Mouse (Mus musculus) midbrain, embryonic 16.5 days (tissue): Measurements from ENCODE around the gene Igdcc3. TPM values are rescaled to one million over a fixed set of nuclear protein-coding genes. Genes with fewer than 3 reads are reported as not detected.

Source experiments
- ATAC-seq: fragments of 200-750 bp; cut with Nextera tagmentation; 2 replicates; pipeline ENCODE4 v1.8.0; 2017; ENCODE audit warnings: moderate TSS enrichment
- H3K27ac ChIP-seq: fragments of 300-500 bp; sonication (generic); 2 replicates; pipeline ENCODE4 v1.5.1; 2014; ENCODE audit warnings: mild to moderate bottlenecking, low read length, mixed read lengths
- H3K27me3 ChIP-seq: fragments of 300-500 bp; sonication (generic); 2 replicates; pipeline ENCODE4 v1.6.1; 2014; ENCODE audit warnings: low read depth, low read length, mixed read lengths; ENCODE audit not compliant: control insufficient read depth, insufficient read depth
- H3K36me3 ChIP-seq: fragments of 300-500 bp; sonication (generic); 2 replicates; pipeline ENCODE4 v1.6.1; 2014; ENCODE audit warnings: mild to moderate bottlenecking, low read length, moderate library complexity, mixed read lengths; ENCODE audit not compliant: control insufficient read depth, insufficient read depth
- H3K4me1 ChIP-seq: fragments of 300-500 bp; sonication (generic); 2 replicates; pipeline ENCODE4 v1.6.1; 2014; ENCODE audit warnings: mild to moderate bottlenecking, low read length, mixed read lengths; ENCODE audit not compliant: control insufficient read depth, insufficient read depth
- H3K4me2 ChIP-seq: fragments of 300-500 bp; sonication (generic); 2 replicates; pipeline ENCODE4 v1.6.1; 2014; ENCODE audit warnings: mild to moderate bottlenecking, low read length, mixed read lengths
- H3K4me3 ChIP-seq: fragments of 300-500 bp; sonication (generic); 2 replicates; pipeline ENCODE4 v1.5.1; 2014; ENCODE audit warnings: low read depth, mild to moderate bottlenecking, low read length, moderate library complexity, mixed read lengths
- H3K9ac ChIP-seq: fragments of 300-500 bp; sonication (generic); 2 replicates; pipeline ENCODE4 v1.6.1; 2014; ENCODE audit warnings: low read depth, low read length, mixed read lengths
- H3K9me3 ChIP-seq: fragments of 300-500 bp; sonication (generic); replicated peaks from 2 replicates; pipeline ENCODE4 v1.6.1; 2014; ENCODE audit warnings: mild to moderate bottlenecking, low read length, mixed read lengths; ENCODE audit not compliant: control insufficient read depth, poor library complexity, severe bottlenecking
- WGBS: fragments of 180-500 bp; shearing (Covaris S2); extraction: QIAGEN DNeasy Blood & Tissue Kit; methylation state at CpG from one replicate; pipeline ENCODE4 v1.1.7; 2014; 5-methylcytosine and 5-hydroxymethylcytosine counted together
- polyA plus RNA-seq: library from polyadenylated mRNA; unstranded; fragments of >200 nt; fragmentation: Nextera tagmentation; extraction: Ambion mirVana; gene quantifications from 2 replicates; pipeline ENCODE4 v1.2.1, GENCODE M21; 2015

The Igdcc3 gene
- polyA plus RNA-seq, 1 experiment from 2014 or later, result 8.7 TPM

GRCm38 (mm10) chr9:65128123-65128815 is 12.7 kb upstream of the Igdcc3 start:
- Histone ChIP-seq H3K9ac (no peak overlapping the region), H3K27ac (no peak overlapping the region), H3K4me3 (no peak overlapping the region), H3K36me3 (peaks cover 10% of the 10 kb centered on the region), H3K4me1 (peaks cover 6% of the 10 kb centered on the region; the same call in 1 of the 2 replicates), H3K4me2 (no peak overlapping the region), H3K9me3 (no peaks in the 10 kb centered on the region), H3K27me3 (no peaks in the 10 kb centered on the region)
- 10% methylated on average over 25 of the region's 25 CpGs for WGBS
- ATAC-seq, result no peak

DNA sequence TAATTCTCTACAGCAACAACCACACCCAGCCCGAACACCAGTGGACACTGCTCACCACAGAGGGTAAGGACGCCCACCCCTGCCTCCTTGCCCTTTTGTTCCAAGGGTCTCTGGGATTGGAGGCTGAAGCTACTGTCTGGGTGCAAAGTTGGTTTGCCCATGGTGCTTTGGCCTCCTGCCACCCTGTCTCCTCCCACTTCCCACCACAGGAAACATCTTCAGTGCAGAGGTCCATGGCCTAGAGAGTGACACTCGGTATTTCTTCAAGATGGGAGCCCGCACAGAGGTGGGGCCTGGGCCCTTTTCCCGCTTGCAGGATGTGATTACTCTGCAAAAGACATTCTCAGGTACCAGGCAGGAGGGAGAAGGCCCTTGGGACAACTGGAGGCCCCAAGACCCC is 9.3 kb upstream of the Igdcc3 start:
- peaks cover 13% of the 10 kb centered on the region; the same call in 1 of the 2 replicates for H3K36me3 ChIP-seq
- WGBS, result 86% methylated on average over 5 of the region's 5 CpGs
- H3K27ac ChIP-seq, result no peak overlapping the region
- H3K27me3 ChIP-seq, result peaks cover 2% of the 10 kb centered on the region; the same call in 1 of the 2 replicates
- no peak overlapping the region for H3K9ac ChIP-seq
- no peaks in the 10 kb centered on the region for H3K9me3 ChIP-seq
- H3K4me1 ChIP-seq, result peaks cover 2% of the 10 kb centered on the region; the same call in 1 of the 2 replicates
- no peak for ATAC-seq
- H3K4me3 ChIP-seq, result no peak overlapping the region
- no peak overlapping the region for H3K4me2 ChIP-seq

- Histone ChIP-seq H3K9me3 (no peaks in the 10 kb centered on the region), H3K9ac (no peak overlapping the region), H3K4me3 (no peak overlapping the region), H3K27me3 (peaks cover 2% of the 10 kb centered on the region; the same call in 1 of the 2 replicates), H3K36me3 (peaks cover 13% of the 10 kb centered on the region; the same call in 1 of the 2 replicates), H3K27ac (no peak overlapping the region), H3K4me2 (no peak overlapping the region), H3K4me1 (peaks cover 2% of the 10 kb centered on the region; the same call in 1 of the 2 replicates)
- 3% methylated on average over 10 of the region's 10 CpGs for WGBS
- ATAC-seq, result peak; percentile 43
Observed at GRCm38 (mm10) chr9:65133739-65134138, 7.2 kb upstream of the Igdcc3 start.

DNA sequence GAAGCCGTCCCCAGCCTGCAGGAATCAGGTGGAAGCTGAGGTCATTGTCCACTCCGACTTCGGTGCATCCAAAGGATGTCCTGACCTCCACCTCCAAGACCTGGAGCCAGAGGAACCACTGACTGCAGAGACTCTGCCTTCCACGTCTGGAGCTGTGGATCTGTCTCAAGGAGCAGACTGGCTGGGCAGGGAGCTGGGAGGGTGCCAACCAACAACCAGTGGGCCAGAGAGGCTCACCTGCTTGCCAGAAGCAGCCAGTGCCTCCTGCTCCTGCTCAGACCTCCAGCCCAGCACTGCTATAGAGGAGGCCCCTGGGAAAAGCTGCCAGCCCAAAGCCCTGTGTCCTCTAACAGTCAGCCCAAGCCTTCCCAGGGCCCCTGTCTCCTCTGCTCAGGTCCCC is 5.9 kb upstream of the Igdcc3 start:
- Histone ChIP-seq H3K36me3 (peaks cover 11% of the 10 kb centered on the region; the same call in 1 of the 2 replicates), H3K4me3 (no peak overlapping the region), H3K9me3 (no peaks in the 10 kb centered on the region), H3K27ac (no peak overlapping the region), H3K9ac (no peak overlapping the region), H3K4me1 (peaks cover 2% of the 10 kb centered on the region), H3K4me2 (no peak overlapping the region), H3K27me3 (peaks cover 2% of the 10 kb centered on the region; the same call in 1 of the 2 replicates)
- no peak for ATAC-seq
- WGBS, result 78% methylated on average over 4 of the region's 4 CpGs

DNA sequence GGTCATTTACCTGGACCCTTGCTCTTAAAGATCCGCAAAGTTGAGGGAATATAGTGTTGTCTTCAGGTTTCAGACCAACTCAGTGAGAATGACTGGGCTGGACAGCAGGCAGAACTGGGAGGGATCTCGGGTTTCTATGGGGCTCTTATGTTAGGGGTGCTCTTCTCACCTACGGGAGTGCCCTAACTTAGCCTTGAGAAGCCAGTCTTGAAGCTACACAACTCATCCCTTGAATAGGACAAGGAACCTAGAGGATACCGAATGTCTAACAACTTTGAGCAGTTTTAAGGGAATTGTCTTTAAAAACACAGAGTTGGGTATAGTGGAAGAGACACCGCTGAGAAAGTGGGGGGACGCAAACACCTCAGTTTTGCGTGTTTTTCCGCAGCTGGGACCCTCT is 498 bp upstream of the Igdcc3 start:
- Histone ChIP-seq H3K4me2 (peak overlapping the region; percentile 96), H3K27ac (peak overlapping the region; percentile 94), H3K9ac (peak overlapping the region; percentile 97), H3K4me1 (peaks cover 18% of the 10 kb centered on the region), H3K4me3 (peak overlapping the region; percentile 93), H3K36me3 (0 out of 2 replicates have a peak, but pooled peaks cover 3% of the 10 kb centered on the region), H3K9me3 (no peaks in the 10 kb centered on the region), H3K27me3 (no peaks in the 10 kb centered on the region; the same call in 1 of the 2 replicates)
- 2% methylated on average over 8 of the region's 8 CpGs for WGBS
- ATAC-seq, result no peak

GRCm38 (mm10) chr9:65141306-65141975 is 452 bp downstream of the Igdcc3 start:
- peak overlapping the region; percentile 96 for H3K4me2 ChIP-seq
- no peaks in the 10 kb centered on the region for H3K9me3 ChIP-seq
- peak overlapping the region; percentile 97 for H3K9ac ChIP-seq
- ATAC-seq, result peak; percentile 72
- H3K4me3 ChIP-seq, result peak overlapping the region; percentile 93
- under 1% methylated on average over 54 of the region's 73 CpGs for WGBS
- peaks cover 18% of the 10 kb centered on the region for H3K4me1 ChIP-seq
- H3K36me3 ChIP-seq, result no peaks in the 10 kb centered on the region
- H3K27me3 ChIP-seq, result no peaks in the 10 kb centered on the region
- peak overlapping the region; percentile 94 for H3K27ac ChIP-seq

- peak; percentile 53 for ATAC-seq
- WGBS, result under 1% methylated on average over 17 of the region's 17 CpGs
- Histone ChIP-seq H3K36me3 (no peaks in the 10 kb centered on the region), H3K9ac (peak overlapping the region; percentile 97), H3K4me1 (peaks cover 18% of the 10 kb centered on the region), H3K9me3 (no peaks in the 10 kb centered on the region), H3K27ac (peak overlapping the region; percentile 94), H3K4me2 (peak overlapping the region; percentile 96), H3K4me3 (peak overlapping the region; percentile 93), H3K27me3 (no peaks in the 10 kb centered on the region)
Observed at GRCm38 (mm10) chr9:65141976-65142318, 958 bp downstream of the Igdcc3 start.

GRCm38 (mm10) chr9:65142399-65142798 is 1.4 kb downstream of the Igdcc3 start:
- Histone ChIP-seq H3K36me3 (no peaks in the 10 kb centered on the region), H3K4me2 (peak overlapping the region; percentile 96), H3K4me1 (peaks cover 18% of the 10 kb centered on the region), H3K9ac (peak overlapping the region; percentile 97), H3K9me3 (no peaks in the 10 kb centered on the region), H3K4me3 (peak overlapping the region; percentile 93), H3K27me3 (no peaks in the 10 kb centered on the region), H3K27ac (peak overlapping the region; percentile 94)
- ATAC-seq, result no peak
- under 1% methylated on average over 8 of the region's 8 CpGs for WGBS

GRCm38 (mm10) chr9:65146001-65146400 is 5.0 kb downstream of the Igdcc3 start:
- Histone ChIP-seq H3K9me3 (no peaks in the 10 kb centered on the region), H3K4me1 (peaks cover 14% of the 10 kb centered on the region), H3K9ac (no peak overlapping the region), H3K27me3 (no peaks in the 10 kb centered on the region), H3K27ac (no peak overlapping the region), H3K4me2 (no peak overlapping the region), H3K36me3 (no peaks in the 10 kb centered on the region), H3K4me3 (no peak overlapping the region)
- ATAC-seq, result no peak
- WGBS, result 38% methylated on average over 5 of the region's 5 CpGs
